Mouse (Mus musculus) megakaryocyte-erythroid progenitor cell, adult 5-6 weeks (primary cell): ENCODE results near the gene 9230112D13Rik. TPM values are rescaled to one million over a fixed set of nuclear protein-coding genes. Genes with fewer than 3 reads are reported as not detected.

Experiments used
- ATAC-seq: replicated peaks from 2 replicates; pipeline ENCODE4 v1.8.0; 2016; ENCODE audit warnings: mild to moderate bottlenecking, inconsistent platforms; ENCODE audit not compliant: severe bottlenecking, poor library complexity, low FRiP score, low TSS enrichment
- total RNA-seq, 2 experiments: library from RNA; stranded (forward) in 1 of 2; stranded (reverse) in 1 of 2; fragments of 200-1000, 215-1000 nt in 1 of 2; fragments of >200 nt in 1 of 2; fragmentation: Nextera tagmentation in 1 of 2; gene quantifications; 2 replicates each; pipeline ENCODE4 v1.2.3; 2014 to 2017

Gene 9230112D13Rik
- not detected in 2 replicates for total RNA-seq (2014; fragmentation: Nextera tagmentation)
- total RNA-seq (2017), result not detected in 2 replicates

- no peak for ATAC-seq
Measured at GRCm38 (mm10) chr14:34522701-34523100, at the start of gene 9230112D13Rik. Gene 9230112D13Rik (minus strand): TSS chr14:34522801.

- no peak for ATAC-seq
Measured at GRCm38 (mm10) chr14:34571610-34572387, 49.2 kb upstream of the 9230112D13Rik start.

GRCm38 (mm10) chr14:34570903-34571302 is 48.3 kb upstream of the 9230112D13Rik start:
- ATAC-seq, result no peak

GRCm38 (mm10) chr14:34570294-34570693 is 47.7 kb upstream of the 9230112D13Rik start:
- ATAC-seq, result peak; percentile 61

- no peak for ATAC-seq
Measured at GRCm38 (mm10) chr14:34569534-34570194, 47.1 kb upstream of the 9230112D13Rik start.

GRCm38 (mm10) chr14:34568626-34569025 is 46.0 kb upstream of the 9230112D13Rik start:
- no peak for ATAC-seq

GRCm38 (mm10) chr14:34567697-34568096 is 45.1 kb upstream of the 9230112D13Rik start:
- no peak for ATAC-seq

- no peak for ATAC-seq
Measured at GRCm38 (mm10) chr14:34566530-34566929, 43.9 kb upstream of the 9230112D13Rik start.

GRCm38 (mm10) chr14:34565711-34566110 is 43.1 kb upstream of the 9230112D13Rik start:
- ATAC-seq, result no peak

GRCm38 (mm10) chr14:34564646-34565045 is 42.0 kb upstream of the 9230112D13Rik start:
- ATAC-seq, result no peak

GRCm38 (mm10) chr14:34562393-34562792 is 39.8 kb upstream of the 9230112D13Rik start:
- ATAC-seq, result no peak

- no peak for ATAC-seq
Measured at GRCm38 (mm10) chr14:34561647-34562046, 39.0 kb upstream of the 9230112D13Rik start.

- no peak for ATAC-seq
Measured at GRCm38 (mm10) chr14:34558947-34559346, 36.3 kb upstream of the 9230112D13Rik start.

- ATAC-seq, result no peak
Measured at GRCm38 (mm10) chr14:34555211-34555610, 32.6 kb upstream of the 9230112D13Rik start.

- no peak for ATAC-seq
Measured at GRCm38 (mm10) chr14:34554047-34554446, 31.4 kb upstream of the 9230112D13Rik start.

GRCm38 (mm10) chr14:34553470-34553869 is 30.9 kb upstream of the 9230112D13Rik start:
- ATAC-seq, result no peak

GRCm38 (mm10) chr14:34552226-34552625 is 29.6 kb upstream of the 9230112D13Rik start:
- ATAC-seq, result no peak

- ATAC-seq, result peak; percentile 89
Measured at GRCm38 (mm10) chr14:34549004-34549671, 26.5 kb upstream of the 9230112D13Rik start.

GRCm38 (mm10) chr14:34548391-34549001 is 25.9 kb upstream of the 9230112D13Rik start:
- ATAC-seq, result peak; percentile 25; the same call in 1 of the 2 replicates

GRCm38 (mm10) chr14:34544545-34544944 is 21.9 kb upstream of the 9230112D13Rik start:
- no peak for ATAC-seq
